Mouse (Mus musculus) layer of hippocampus, postnatal 36 days (tissue): Measurements from ENCODE around the gene Slc9a7. TPM values are rescaled to one million over a fixed set of nuclear protein-coding genes. Genes with fewer than 3 reads are reported as not detected.
A peak's percentile ranks its signal among the peaks of the same experiment; 100 is the strongest.

Source experiments
- DNase-seq, 2 experiments: peaks; one replicate each; pipeline ENCODE4 v3.0.0; 2022
- total RNA-seq, 2 experiments: library from RNA; stranded (reverse); gene quantifications; 2 replicates each; pipeline ENCODE4 v1.2.3; 2021

Slc9a7 gene
- total RNA-seq, 2 experiments from 2014 or later, result 60.7 to 64.0 TPM

DNA sequence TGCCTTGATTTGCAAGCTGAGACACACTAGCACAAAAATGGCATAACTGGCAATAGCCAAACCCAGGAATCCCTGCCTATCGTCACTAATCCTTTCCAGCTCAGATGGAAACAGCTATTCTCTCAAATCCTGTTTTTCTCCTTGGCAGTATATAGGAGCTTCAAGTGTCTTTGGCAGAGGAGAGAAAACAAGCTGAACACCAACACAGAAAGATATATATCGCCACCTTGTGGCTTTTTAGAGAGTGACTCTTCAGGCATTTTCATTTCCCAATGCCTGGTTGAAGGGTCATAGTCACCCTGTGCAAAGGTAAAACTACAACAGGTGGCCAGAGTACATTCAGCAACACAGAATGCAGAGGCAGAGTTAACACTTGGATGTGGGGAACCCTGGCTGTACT is 134.1 kb downstream of the Slc9a7 start:
- no peak for DNase-seq

DNA sequence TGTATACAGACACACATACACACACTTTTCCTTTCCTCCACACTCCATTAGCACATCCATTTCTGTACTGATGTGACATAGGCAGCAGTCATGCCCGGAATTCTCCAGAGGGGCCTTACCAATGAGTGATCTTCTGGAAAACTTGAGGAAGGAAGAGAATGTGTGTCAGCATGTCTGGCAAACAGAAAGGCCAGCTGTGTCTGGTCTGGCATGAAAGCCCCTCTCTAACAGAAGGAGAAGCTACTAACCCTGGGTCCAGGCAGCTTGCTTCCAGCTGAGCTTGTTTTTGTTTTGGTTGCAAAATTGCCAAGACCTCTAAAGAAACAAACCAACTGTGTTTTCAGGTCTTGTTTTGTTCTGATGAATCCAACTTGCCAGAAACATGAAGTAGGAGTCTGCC is 162.1 kb downstream of the Slc9a7 start:
- no peak for DNase-seq

DNA sequence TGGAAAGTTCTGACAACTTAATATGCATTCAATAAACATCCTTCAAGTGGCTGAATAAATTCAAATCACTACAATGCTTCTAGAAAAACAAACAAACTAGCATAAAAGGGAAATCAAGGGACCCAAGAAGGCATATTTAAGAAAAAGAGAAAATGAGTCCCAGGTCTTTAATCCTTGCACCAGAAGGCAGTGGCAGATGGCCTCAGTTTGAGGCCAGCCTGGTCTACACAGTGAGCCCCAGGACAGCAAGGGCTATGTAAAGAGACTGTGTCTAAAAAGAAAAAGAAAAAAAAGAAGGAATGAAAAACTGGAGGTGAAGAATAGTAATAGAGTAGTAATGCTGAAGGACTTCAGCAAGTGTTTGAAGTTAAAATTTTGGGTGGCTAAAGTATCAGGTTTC is 162.7 kb downstream of the Slc9a7 start:
- DNase-seq, result no peak

DNA sequence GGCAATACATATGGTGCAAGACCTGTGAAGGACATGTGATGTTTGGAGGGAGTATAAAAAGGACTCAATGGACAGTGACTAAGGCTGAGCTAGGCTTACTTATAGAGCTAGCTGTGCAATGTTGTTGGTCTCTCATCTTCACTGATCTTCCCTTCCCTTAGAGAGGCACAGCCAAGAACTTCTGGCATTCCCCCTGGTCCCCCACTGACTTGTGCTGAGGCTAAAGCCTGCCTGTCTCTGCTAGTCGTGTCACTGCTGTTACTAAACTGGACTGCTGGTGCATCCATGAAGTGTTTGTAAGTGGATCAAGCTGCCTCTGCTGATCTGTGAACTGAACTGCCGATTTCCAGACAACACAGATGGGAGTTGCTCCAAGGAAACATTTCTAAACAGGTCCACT is 166.1 kb downstream of the Slc9a7 start:
- no peak for DNase-seq

DNA sequence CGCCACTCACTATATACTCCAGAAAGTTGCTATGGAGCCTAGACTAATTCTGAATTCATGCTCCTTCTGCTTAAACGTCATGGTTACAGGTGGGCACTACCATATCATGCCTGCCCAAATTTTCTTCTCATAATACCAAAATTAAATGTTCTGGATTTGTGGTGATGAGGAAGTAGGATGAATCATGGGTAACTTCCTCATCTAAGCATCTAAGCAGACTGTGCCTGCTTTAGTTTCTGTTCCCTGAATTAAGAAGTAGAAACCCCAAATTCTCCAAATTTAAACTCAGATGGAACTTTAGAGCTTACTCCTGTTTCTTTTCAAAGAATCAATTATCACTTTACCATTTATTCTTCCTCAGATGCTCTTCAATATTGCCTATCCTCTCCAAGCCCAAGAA is 173.9 kb downstream of the Slc9a7 start:
- DNase-seq, result no peak

DNA sequence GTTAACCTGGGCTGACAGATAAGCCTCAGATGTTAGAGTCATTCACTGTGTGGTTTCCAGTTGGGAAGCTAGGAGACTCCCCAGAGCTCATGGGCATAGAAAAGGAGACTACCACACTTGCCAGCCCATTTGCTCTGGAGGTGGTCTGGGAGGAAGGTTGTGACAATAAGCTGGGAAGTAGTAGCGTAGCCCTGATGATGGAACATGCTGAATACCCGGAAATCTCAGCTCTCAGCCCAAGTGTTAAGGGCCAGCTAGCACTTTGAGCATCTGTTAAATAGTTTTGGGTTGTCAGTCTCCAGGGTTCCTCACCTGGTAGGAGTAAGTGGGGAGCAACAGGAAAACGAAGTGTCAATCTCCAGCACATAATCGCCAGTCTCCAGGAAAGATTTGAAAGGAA is 221.4 kb downstream of the Slc9a7 start:
- DNase-seq, result no peak

DNA sequence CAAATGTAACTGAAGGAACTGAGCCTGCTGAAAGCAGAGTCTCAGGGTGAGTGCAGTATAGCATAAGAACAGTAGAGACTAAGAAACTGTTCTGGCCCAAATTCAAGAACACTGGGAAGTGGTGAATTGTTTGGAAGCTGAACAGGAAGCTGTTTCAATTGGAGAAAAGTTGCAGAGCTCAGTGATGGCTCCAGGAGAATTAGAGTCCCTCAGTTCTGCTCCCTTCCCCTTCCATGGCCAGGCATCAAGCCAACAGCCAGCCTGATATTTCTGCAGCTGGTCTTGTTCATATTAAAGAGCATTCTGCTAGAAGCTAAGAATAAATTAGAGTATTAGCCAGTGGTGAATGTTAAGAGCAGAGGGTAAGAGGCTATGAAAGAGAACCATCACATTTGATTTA is 225.0 kb downstream of the Slc9a7 start:
- no peak for DNase-seq

DNA sequence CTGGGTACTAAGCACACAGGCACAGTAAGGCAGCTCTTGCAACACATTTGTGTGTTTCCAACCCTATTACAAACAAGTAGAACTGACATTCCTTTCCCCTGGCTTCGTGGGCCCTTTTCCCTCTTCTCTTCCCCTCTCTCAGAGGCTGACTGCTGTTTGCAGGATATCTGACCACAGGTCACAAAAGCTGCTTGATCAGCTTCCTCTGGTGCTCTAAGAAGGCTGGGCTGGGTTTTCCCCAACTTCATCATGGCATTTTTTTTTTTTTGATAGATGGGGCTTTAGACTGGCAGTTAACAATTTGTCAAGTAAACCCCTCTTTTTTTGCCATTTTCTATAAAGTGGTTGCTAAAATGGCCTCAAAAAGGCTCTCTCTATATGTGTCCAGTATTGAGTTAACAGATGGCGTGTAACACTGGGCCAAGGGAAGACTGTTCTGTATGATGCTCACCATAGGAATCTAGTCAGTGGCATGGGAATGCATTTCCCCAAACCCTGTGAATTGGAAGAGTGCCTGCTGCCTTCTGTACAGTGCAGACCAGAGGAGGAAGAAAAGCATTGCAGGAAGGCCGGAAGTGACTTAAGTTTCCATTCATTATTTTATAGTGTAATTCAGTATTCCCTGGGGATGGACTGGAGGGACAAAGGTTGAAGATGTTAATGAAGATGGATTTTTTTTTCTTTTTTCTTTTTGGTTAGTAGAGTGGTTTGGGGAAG is 229.7 kb downstream of the Slc9a7 start:
- DNase-seq, result no peak

DNA sequence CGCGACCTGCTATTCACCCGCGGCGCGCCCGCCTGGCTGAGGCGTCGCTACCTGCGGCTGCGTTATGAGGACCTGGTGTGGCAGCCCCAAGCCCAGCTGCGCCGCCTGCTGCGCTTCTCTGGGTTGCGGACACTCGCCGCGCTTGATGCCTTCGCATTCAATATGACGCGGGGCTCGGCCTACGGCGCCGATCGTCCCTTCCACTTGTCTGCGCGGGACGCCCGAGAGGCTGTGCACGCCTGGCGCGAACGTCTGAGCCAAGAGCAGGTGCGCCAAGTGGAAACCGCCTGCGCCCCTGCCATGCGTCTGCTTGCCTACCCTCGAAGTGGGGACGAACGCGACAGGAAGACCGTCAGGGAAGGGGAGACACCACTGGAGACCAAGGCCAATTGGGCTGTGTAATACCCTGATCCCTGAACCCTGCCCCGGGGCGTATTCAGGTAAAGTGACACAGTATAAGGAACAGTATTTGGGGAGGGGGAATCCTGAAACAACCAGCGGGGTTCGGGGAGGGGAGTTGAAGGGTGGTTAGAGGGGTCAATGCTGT is 230.8 kb downstream of the Slc9a7 start:
- DNase-seq, result no peak

DNA sequence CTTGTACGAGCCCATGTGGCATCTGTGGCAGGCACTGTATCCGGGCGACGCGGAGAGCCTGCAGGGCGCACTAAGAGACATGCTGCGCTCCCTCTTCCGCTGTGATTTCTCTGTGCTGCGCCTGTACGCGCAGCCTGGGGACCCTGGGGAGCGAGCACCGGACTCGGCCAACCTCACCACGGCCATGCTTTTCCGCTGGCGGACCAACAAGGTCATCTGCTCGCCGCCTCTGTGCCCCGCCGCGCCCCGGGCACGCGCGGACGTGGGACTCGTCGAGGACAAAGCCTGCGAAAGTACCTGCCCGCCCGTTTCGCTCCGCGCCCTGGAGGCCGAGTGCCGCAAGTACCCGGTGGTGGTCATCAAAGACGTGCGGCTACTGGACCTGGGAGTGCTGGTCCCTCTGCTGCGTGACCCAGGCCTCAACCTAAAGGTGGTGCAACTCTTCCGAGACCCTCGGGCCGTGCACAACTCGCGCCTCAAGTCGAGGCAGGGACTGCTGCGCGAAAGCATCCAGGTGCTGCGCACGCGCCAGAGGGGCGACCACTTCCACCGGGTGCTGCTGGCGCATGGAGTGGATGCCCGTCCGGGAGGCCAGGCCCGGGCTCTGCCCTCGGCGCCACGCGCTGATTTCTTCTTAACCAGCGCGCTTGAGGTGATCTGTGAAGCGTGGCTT is 231.4 kb downstream of the Slc9a7 start:
- DNase-seq, result no peak

DNA sequence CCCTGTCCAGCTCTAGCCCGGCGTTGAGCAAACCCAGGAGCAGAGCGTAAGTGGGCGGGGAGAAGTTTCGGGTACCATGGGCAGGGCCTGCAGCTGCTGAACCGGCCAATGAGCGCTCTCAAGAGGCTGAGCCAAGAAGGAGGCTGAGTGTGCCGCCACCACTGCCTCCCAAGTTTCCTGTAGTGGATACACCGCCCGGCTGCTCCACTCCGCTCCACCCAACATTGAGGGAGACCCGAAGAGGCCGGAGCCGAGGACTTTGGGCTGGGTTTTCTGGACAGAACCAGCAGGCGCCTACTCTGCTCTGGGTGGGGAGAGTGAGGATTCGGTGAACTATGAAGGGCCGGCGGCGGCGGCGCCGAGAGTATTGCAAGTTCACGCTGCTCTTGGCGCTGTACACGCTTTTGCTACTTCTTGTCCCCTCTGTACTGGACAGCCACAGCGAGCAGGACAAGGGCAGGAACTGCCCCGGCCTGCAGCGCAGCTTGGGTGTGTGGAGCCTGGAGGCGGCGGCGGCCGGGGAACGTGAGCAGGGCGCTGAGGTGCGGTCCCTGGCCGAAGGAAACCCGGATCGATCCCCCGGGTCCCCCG is 232.1 kb downstream of the Slc9a7 start, which contains the start of gene Chst7:
Chst7 (plus strand) TSS at position 180 of the 591 bp plus-strand sequence.
- peak; percentile 11 to 30 for DNase-seq

Other genes starting within 250 kb of the Slc9a7 start
- 1 to 10 TPM; 2.5 to 3.8 TPM for gene Chst7, start 232.2 kb downstream of the Slc9a7 start, total RNA-seq
- gene Rp2, start 72.7 kb upstream of the Slc9a7 start, total RNA-seq, result 10 to 100 TPM; 18.1 TPM
- 1 to 10 TPM; 7.0 to 9.2 TPM for gene Jade3, start 133.9 kb upstream of the Slc9a7 start, total RNA-seq